Mouse (Mus musculus): ENCODE measurements at regions not wholly inside any gene's neighbourhood (a gene's known extent, or its start where the extent isn't known, plus 50 kb on each side); places are given as distances from the start of the nearest gene placed in this dataset.

GRCm38 (mm10) chr2:92758775-92759174 lies 156.1 kb upstream of the Syt13 start:
- Histone ChIP-seq H3K4me3 (no peak overlapping the region), H3K27ac (no peak overlapping the region), H3K4me2 (no peak overlapping the region), H3K9ac (no peak overlapping the region), H3K36me3 (no peaks in the 10 kb centered on the region), H3K4me1 (no peaks in the 10 kb centered on the region), H3K27me3 (no peaks in the 10 kb centered on the region), H3K9me3 (no peaks in the 10 kb centered on the region)
- WGBS: 62% methylated on average over 3 of the region's 3 CpGs
- no peak for ATAC-seq (ENCODE audit: insufficient number of reproducible peaks, low FRiP score, low TSS enrichment, low read depth)

- Histone ChIP-seq H3K9ac (no peak overlapping the region), H3K4me1 (no peaks in the 10 kb centered on the region), H3K9me3 (no peaks in the 10 kb centered on the region), H3K27me3 (no peaks in the 10 kb centered on the region), H3K36me3 (no peaks in the 10 kb centered on the region), H3K27ac (no peak overlapping the region), H3K4me3 (no peak overlapping the region), H3K4me2 (no peak overlapping the region)
- WGBS: 93% methylated on average over 1 of the region's 1 CpGs
- no peak for ATAC-seq (ENCODE audit: insufficient number of reproducible peaks, low FRiP score, low TSS enrichment, low read depth)
These were observed 150.8 kb upstream of the Syt13 start for GRCm38 (mm10) chr2:92763881-92764635.

- Histone ChIP-seq H3K36me3 (no peaks in the 10 kb centered on the region), H3K9me3 (no peaks in the 10 kb centered on the region), H3K9ac (no peak overlapping the region), H3K27me3 (no peaks in the 10 kb centered on the region), H3K4me3 (no peak overlapping the region), H3K4me1 (no peaks in the 10 kb centered on the region), H3K27ac (no peak overlapping the region), H3K4me2 (no peak overlapping the region)
- ATAC-seq (ENCODE audit: insufficient number of reproducible peaks, low FRiP score, low TSS enrichment, low read depth): no peak
- WGBS: 80% methylated on average over 5 of the region's 5 CpGs
These were observed 147.4 kb upstream of the Syt13 start for GRCm38 (mm10) chr2:92767476-92768005.

GRCm38 (mm10) chr2:92768088-92768487 lies 146.8 kb upstream of the Syt13 start:
- H3K9me3 ChIP-seq: no peaks in the 10 kb centered on the region

GRCm38 (mm10) chr2:92769061-92769460 lies 145.8 kb upstream of the Syt13 start:
- Histone ChIP-seq H3K27me3 (no peaks in the 10 kb centered on the region), H3K9ac (no peak overlapping the region), H3K4me2 (no peak overlapping the region), H3K4me3 (no peak overlapping the region), H3K4me1 (no peaks in the 10 kb centered on the region), H3K36me3 (no peaks in the 10 kb centered on the region), H3K27ac (no peak overlapping the region), H3K9me3 (no peaks in the 10 kb centered on the region)
- no peak for ATAC-seq (ENCODE audit: insufficient number of reproducible peaks, low FRiP score, low TSS enrichment, low read depth)
- 52% methylated on average over 2 of the region's 3 CpGs for WGBS

More at GRCm38 (mm10) chr2:92768088-92768487, 146.8 kb upstream of the Syt13 start:
- ATAC-seq (ENCODE audit: insufficient number of reproducible peaks, low FRiP score, low TSS enrichment, low read depth): no peak
- no peaks in the 10 kb centered on the region for H3K27me3 ChIP-seq
- no peak overlapping the region for H3K4me2 ChIP-seq
- 59% methylated on average over 2 of the region's 2 CpGs for WGBS
- H3K27ac ChIP-seq: no peak overlapping the region
- no peaks in the 10 kb centered on the region for H3K36me3 ChIP-seq
- H3K4me3 ChIP-seq: no peak overlapping the region
- no peak overlapping the region for H3K9ac ChIP-seq
- H3K4me1 ChIP-seq: no peaks in the 10 kb centered on the region

GRCm38 (mm10) chr2:92770098-92770497 lies 144.8 kb upstream of the Syt13 start:
- H3K9me3 ChIP-seq: no peaks in the 10 kb centered on the region
- ATAC-seq (ENCODE audit: insufficient number of reproducible peaks, low FRiP score, low TSS enrichment, low read depth): no peak
- H3K4me2 ChIP-seq: no peak overlapping the region
- H3K27me3 ChIP-seq: no peaks in the 10 kb centered on the region
- WGBS: 79% methylated on average over 5 of the region's 5 CpGs
- no peaks in the 10 kb centered on the region for H3K4me1 ChIP-seq
- H3K36me3 ChIP-seq: no peaks in the 10 kb centered on the region
- no peak overlapping the region for H3K27ac ChIP-seq
- H3K4me3 ChIP-seq: no peak overlapping the region
- no peak overlapping the region for H3K9ac ChIP-seq

GRCm38 (mm10) chr2:92772623-92773022 lies 142.3 kb upstream of the Syt13 start:
- no peaks in the 10 kb centered on the region for H3K4me1 ChIP-seq
- H3K4me2 ChIP-seq: no peak overlapping the region
- no peaks in the 10 kb centered on the region for H3K27me3 ChIP-seq
- H3K27ac ChIP-seq: no peak overlapping the region
- no peak overlapping the region for H3K9ac ChIP-seq
- 63% methylated on average over 7 of the region's 7 CpGs for WGBS
- H3K9me3 ChIP-seq: no peaks in the 10 kb centered on the region
- H3K4me3 ChIP-seq: no peak overlapping the region
- no peak for ATAC-seq (ENCODE audit: insufficient number of reproducible peaks, low FRiP score, low TSS enrichment, low read depth)
- H3K36me3 ChIP-seq: no peaks in the 10 kb centered on the region

- H3K9me3 ChIP-seq: no peaks in the 10 kb centered on the region
- no peaks in the 10 kb centered on the region for H3K4me1 ChIP-seq
- ATAC-seq (ENCODE audit: insufficient number of reproducible peaks, low FRiP score, low TSS enrichment, low read depth): no peak
- H3K4me2 ChIP-seq: no peak overlapping the region
- H3K27ac ChIP-seq: no peak overlapping the region
- 88% methylated on average over 2 of the region's 2 CpGs for WGBS
- no peaks in the 10 kb centered on the region for H3K36me3 ChIP-seq
- H3K4me3 ChIP-seq: no peak overlapping the region
- no peak overlapping the region for H3K9ac ChIP-seq
- H3K27me3 ChIP-seq: no peaks in the 10 kb centered on the region
These were observed 138.4 kb upstream of the Syt13 start for GRCm38 (mm10) chr2:92776497-92776896.

GRCm38 (mm10) chr2:92779101-92779500 lies 135.8 kb upstream of the Syt13 start:
- no peak overlapping the region for H3K4me3 ChIP-seq
- WGBS: 28% methylated on average over 1 of the region's 1 CpGs
- no peaks in the 10 kb centered on the region for H3K27me3 ChIP-seq
- no peak overlapping the region for H3K4me2 ChIP-seq
- no peaks in the 10 kb centered on the region for H3K36me3 ChIP-seq
- H3K9ac ChIP-seq: no peak overlapping the region
- no peak overlapping the region for H3K27ac ChIP-seq
- H3K9me3 ChIP-seq: no peaks in the 10 kb centered on the region
- H3K4me1 ChIP-seq: no peaks in the 10 kb centered on the region
- no peak for ATAC-seq (ENCODE audit: insufficient number of reproducible peaks, low FRiP score, low TSS enrichment, low read depth)

- Histone ChIP-seq H3K27me3 (no peaks in the 10 kb centered on the region), H3K4me3 (no peak overlapping the region), H3K9ac (no peak overlapping the region), H3K4me2 (no peak overlapping the region), H3K36me3 (no peaks in the 10 kb centered on the region), H3K27ac (no peak overlapping the region), H3K9me3 (no peaks in the 10 kb centered on the region), H3K4me1 (no peaks in the 10 kb centered on the region)
- WGBS: 68% methylated on average over 1 of the region's 1 CpGs
- no peak for ATAC-seq (ENCODE audit: insufficient number of reproducible peaks, low FRiP score, low TSS enrichment, low read depth)
These were observed 134.9 kb upstream of the Syt13 start for GRCm38 (mm10) chr2:92780021-92780420.

- H3K9me3 ChIP-seq: no peaks in the 10 kb centered on the region
- H3K27ac ChIP-seq: no peak overlapping the region
- H3K4me3 ChIP-seq: no peak overlapping the region
- WGBS: 18% methylated on average over 5 of the region's 5 CpGs
- H3K36me3 ChIP-seq: no peaks in the 10 kb centered on the region
- no peak overlapping the region for H3K4me2 ChIP-seq
- no peak overlapping the region for H3K9ac ChIP-seq
- H3K4me1 ChIP-seq: no peaks in the 10 kb centered on the region
- no peaks in the 10 kb centered on the region for H3K27me3 ChIP-seq
- ATAC-seq (ENCODE audit: insufficient number of reproducible peaks, low FRiP score, low TSS enrichment, low read depth): no peak
These were observed 133.4 kb upstream of the Syt13 start for GRCm38 (mm10) chr2:92781451-92781850.

- H3K27ac ChIP-seq: no peak overlapping the region
- H3K9ac ChIP-seq: no peak overlapping the region
- no peaks in the 10 kb centered on the region for H3K4me1 ChIP-seq
- H3K27me3 ChIP-seq: no peaks in the 10 kb centered on the region
- H3K4me2 ChIP-seq: no peak overlapping the region
- H3K9me3 ChIP-seq: no peaks in the 10 kb centered on the region
- H3K36me3 ChIP-seq: no peaks in the 10 kb centered on the region
- WGBS: 39% methylated on average over 4 of the region's 4 CpGs
- ATAC-seq (ENCODE audit: insufficient number of reproducible peaks, low FRiP score, low TSS enrichment, low read depth): no peak
- H3K4me3 ChIP-seq: no peak overlapping the region
These were observed 132.3 kb upstream of the Syt13 start for GRCm38 (mm10) chr2:92782621-92783020.

Measured in limb, embryonic 15.5 days (tissue).